Mouse (Mus musculus): Measurements from ENCODE around the gene Spop. TPM values are rescaled to one million over a fixed set of nuclear protein-coding genes. Genes with fewer than 3 reads are reported as not detected.

Spop gene
- polyA plus RNA-seq, 1 experiment from 2014 or later: 62.0 TPM

GRCm38 (mm10) chr11:95371182-95371581, 42.7 kb upstream of the Spop start:
- H3K27ac ChIP-seq (ENCODE audit: low read depth, low read length): no peak overlapping the region
- H3K27me3 ChIP-seq (replicated peaks; ENCODE audit: control insufficient read depth, insufficient read depth, low read length): no peaks in the 10 kb centered on the region
- no peaks in the 10 kb centered on the region for H3K36me3 ChIP-seq (ENCODE audit: control insufficient read depth, insufficient read depth, low read length)
- no peak overlapping the region for H3K4me2 ChIP-seq (ENCODE audit: low read length)
- 97% methylated on average over 7 of the region's 7 CpGs for WGBS
- ATAC-seq: no peak
- no peak for DNase-seq (ENCODE audit: low spot score)
- H3K9me3 ChIP-seq (replicated peaks; ENCODE audit: control insufficient read depth, low read length): no peaks in the 10 kb centered on the region
- H3K4me1 ChIP-seq (ENCODE audit: control insufficient read depth, insufficient read depth, low read length): no peaks in the 10 kb centered on the region
- H3K4me3 ChIP-seq (ENCODE audit: low read depth, low read length): no peak overlapping the region
- H3K9ac ChIP-seq (ENCODE audit: low read length): no peak overlapping the region

- 85% methylated on average over 9 of the region's 9 CpGs for WGBS
- no peak for ATAC-seq
Measured at GRCm38 (mm10) chr11:95378926-95379325, 35.0 kb upstream of the Spop start.

GRCm38 (mm10) chr11:95379552-95379951, 34.3 kb upstream of the Spop start:
- Histone ChIP-seq H3K27ac (ENCODE audit: low read depth, low read length) (no peak overlapping the region), H3K4me2 (ENCODE audit: low read length) (no peak overlapping the region), H3K27me3 (replicated peaks; ENCODE audit: control insufficient read depth, insufficient read depth, low read length) (no peaks in the 10 kb centered on the region), H3K4me1 (ENCODE audit: control insufficient read depth, insufficient read depth, low read length) (no peaks in the 10 kb centered on the region), H3K36me3 (ENCODE audit: control insufficient read depth, insufficient read depth, low read length) (no peaks in the 10 kb centered on the region), H3K4me3 (ENCODE audit: low read depth, low read length) (no peak overlapping the region), H3K9me3 (replicated peaks; ENCODE audit: control insufficient read depth, low read length) (no peaks in the 10 kb centered on the region), H3K9ac (ENCODE audit: low read length) (no peak overlapping the region)
- DNase-seq (ENCODE audit: low spot score) (no peak), ATAC-seq (no peak)
- 77% methylated on average over 5 of the region's 5 CpGs for WGBS

More at GRCm38 (mm10) chr11:95378926-95379325, 35.0 kb upstream of the Spop start:
- Histone ChIP-seq H3K9ac (ENCODE audit: low read length) (no peak overlapping the region), H3K4me2 (ENCODE audit: low read length) (no peak overlapping the region), H3K36me3 (ENCODE audit: control insufficient read depth, insufficient read depth, low read length) (no peaks in the 10 kb centered on the region), H3K9me3 (replicated peaks; ENCODE audit: control insufficient read depth, low read length) (no peaks in the 10 kb centered on the region), H3K27me3 (replicated peaks; ENCODE audit: control insufficient read depth, insufficient read depth, low read length) (no peaks in the 10 kb centered on the region), H3K27ac (ENCODE audit: low read depth, low read length) (no peak overlapping the region), H3K4me3 (ENCODE audit: low read depth, low read length) (no peak overlapping the region), H3K4me1 (ENCODE audit: control insufficient read depth, insufficient read depth, low read length) (no peaks in the 10 kb centered on the region)
- DNase-seq (ENCODE audit: low spot score): no peak

- Histone ChIP-seq H3K4me3 (ENCODE audit: low read depth, low read length) (no peak overlapping the region), H3K27ac (ENCODE audit: low read depth, low read length) (no peak overlapping the region), H3K4me1 (ENCODE audit: control insufficient read depth, insufficient read depth, low read length) (peaks cover 3% of the 10 kb centered on the region; the same call in 1 of the 2 replicates), H3K4me2 (ENCODE audit: low read length) (no peak overlapping the region), H3K27me3 (replicated peaks; ENCODE audit: control insufficient read depth, insufficient read depth, low read length) (no peaks in the 10 kb centered on the region), H3K36me3 (ENCODE audit: control insufficient read depth, insufficient read depth, low read length) (no peaks in the 10 kb centered on the region), H3K9me3 (replicated peaks; ENCODE audit: control insufficient read depth, low read length) (no peaks in the 10 kb centered on the region), H3K9ac (ENCODE audit: low read length) (no peak overlapping the region)
- no peak for DNase-seq (ENCODE audit: low spot score)
- no peak for ATAC-seq
- 93% methylated on average over 7 of the region's 7 CpGs for WGBS
Measured at GRCm38 (mm10) chr11:95380711-95381110, 33.2 kb upstream of the Spop start.

- Histone ChIP-seq H3K9ac (ENCODE audit: low read length) (no peak overlapping the region), H3K4me1 (ENCODE audit: control insufficient read depth, insufficient read depth, low read length) (peaks cover 7% of the 10 kb centered on the region; the same call in 1 of the 2 replicates), H3K27me3 (replicated peaks; ENCODE audit: control insufficient read depth, insufficient read depth, low read length) (no peaks in the 10 kb centered on the region), H3K4me2 (ENCODE audit: low read length) (no peak overlapping the region), H3K27ac (ENCODE audit: low read depth, low read length) (no peak overlapping the region), H3K9me3 (replicated peaks; ENCODE audit: control insufficient read depth, low read length) (no peaks in the 10 kb centered on the region), H3K36me3 (ENCODE audit: control insufficient read depth, insufficient read depth, low read length) (0 out of 2 replicates have a peak, but pooled peaks cover under 1% of the 10 kb centered on the region), H3K4me3 (ENCODE audit: low read depth, low read length) (no peak overlapping the region)
- no peak for DNase-seq (ENCODE audit: low spot score)
- WGBS: 88% methylated on average over 1 of the region's 1 CpGs
- ATAC-seq: no peak
Measured at GRCm38 (mm10) chr11:95381146-95381545, 32.7 kb upstream of the Spop start.

- no peak overlapping the region for H3K9ac ChIP-seq (ENCODE audit: low read length)
- ATAC-seq: no peak
- WGBS: 91% methylated on average over 5 of the region's 5 CpGs
- peaks cover 21% of the 10 kb centered on the region for H3K36me3 ChIP-seq (ENCODE audit: control insufficient read depth, insufficient read depth, low read length)
- H3K27ac ChIP-seq (ENCODE audit: low read depth, low read length): no peak overlapping the region
- DNase-seq (ENCODE audit: low spot score): no peak
- H3K9me3 ChIP-seq (replicated peaks; ENCODE audit: control insufficient read depth, low read length): no peaks in the 10 kb centered on the region
- peaks cover 7% of the 10 kb centered on the region; the same call in 1 of the 2 replicates for H3K4me1 ChIP-seq (ENCODE audit: control insufficient read depth, insufficient read depth, low read length)
- no peak overlapping the region for H3K4me3 ChIP-seq (ENCODE audit: low read depth, low read length)
- H3K4me2 ChIP-seq (ENCODE audit: low read length): no peak overlapping the region
- H3K27me3 ChIP-seq (replicated peaks; ENCODE audit: control insufficient read depth, insufficient read depth, low read length): no peaks in the 10 kb centered on the region
Measured at GRCm38 (mm10) chr11:95383331-95383986, 30.4 kb upstream of the Spop start.

- DNase-seq (ENCODE audit: low spot score): no peak
- Histone ChIP-seq H3K9me3 (replicated peaks; ENCODE audit: control insufficient read depth, low read length) (no peaks in the 10 kb centered on the region), H3K36me3 (ENCODE audit: control insufficient read depth, insufficient read depth, low read length) (peaks cover 25% of the 10 kb centered on the region), H3K4me2 (ENCODE audit: low read length) (peak overlapping the region; percentile 39), H3K27ac (ENCODE audit: low read depth, low read length) (no peak overlapping the region; the same call in 1 of the 2 replicates), H3K27me3 (replicated peaks; ENCODE audit: control insufficient read depth, insufficient read depth, low read length) (no peaks in the 10 kb centered on the region), H3K4me3 (ENCODE audit: low read depth, low read length) (peak overlapping the region; percentile 22), H3K4me1 (ENCODE audit: control insufficient read depth, insufficient read depth, low read length) (peaks cover 7% of the 10 kb centered on the region; the same call in 1 of the 2 replicates), H3K9ac (ENCODE audit: low read length) (0 out of 2 replicates have a peak overlapping the region, but pooled peaks have one; percentile 17)
- WGBS: 37% methylated on average over 9 of the region's 9 CpGs
- no peak for ATAC-seq
Measured at GRCm38 (mm10) chr11:95384004-95384318, 29.9 kb upstream of the Spop start.

- H3K27me3 ChIP-seq (replicated peaks; ENCODE audit: control insufficient read depth, insufficient read depth, low read length): no peaks in the 10 kb centered on the region
- H3K4me1 ChIP-seq (ENCODE audit: control insufficient read depth, insufficient read depth, low read length): peaks cover 7% of the 10 kb centered on the region; the same call in 1 of the 2 replicates
- ATAC-seq (peak; percentile 98), DNase-seq (ENCODE audit: low spot score) (peak; percentile 100)
- WGBS: under 1% methylated on average over 42 of the region's 42 CpGs
- peak within 1 kb of the TSS; percentile 92 for H3K9ac ChIP-seq (ENCODE audit: low read length)
- H3K9me3 ChIP-seq (replicated peaks; ENCODE audit: control insufficient read depth, low read length): no peaks in the 10 kb centered on the region
- H3K4me2 ChIP-seq (ENCODE audit: low read length): peak within 1 kb of the TSS; percentile 51
- peak within 1 kb of the TSS; percentile 84 for H3K4me3 ChIP-seq (ENCODE audit: low read depth, low read length)
- H3K36me3 ChIP-seq (ENCODE audit: control insufficient read depth, insufficient read depth, low read length): peaks cover 30% of the 10 kb centered on the region
- peak within 1 kb of the TSS; percentile 91 for H3K27ac ChIP-seq (ENCODE audit: low read depth, low read length)
Measured at GRCm38 (mm10) chr11:95384319-95384972, 29.4 kb upstream of the Spop start, which contains the start of gene Slc35b1. Gene Slc35b1, plus strand, starts transcription at chr11:95384692.

- Histone ChIP-seq H3K9me3 (replicated peaks; ENCODE audit: control insufficient read depth, low read length) (no peaks in the 10 kb centered on the region), H3K4me3 (ENCODE audit: low read depth, low read length) (peak overlapping the region; percentile 84), H3K4me1 (ENCODE audit: control insufficient read depth, insufficient read depth, low read length) (peaks cover 7% of the 10 kb centered on the region; the same call in 1 of the 2 replicates), H3K36me3 (ENCODE audit: control insufficient read depth, insufficient read depth, low read length) (peaks cover 35% of the 10 kb centered on the region), H3K4me2 (ENCODE audit: low read length) (peak overlapping the region; percentile 51), H3K27ac (ENCODE audit: low read depth, low read length) (peak overlapping the region; percentile 91), H3K9ac (ENCODE audit: low read length) (peak overlapping the region; percentile 92), H3K27me3 (replicated peaks; ENCODE audit: control insufficient read depth, insufficient read depth, low read length) (no peaks in the 10 kb centered on the region)
- WGBS: 0% methylated on average over 14 of the region's 14 CpGs
- ATAC-seq (peak; percentile 29), DNase-seq (ENCODE audit: low spot score) (no peak)
Measured at GRCm38 (mm10) chr11:95384973-95385320, 28.9 kb upstream of the Spop start.

All from forebrain, embryonic 14.5 days (tissue).